Mouse (Mus musculus) megakaryocyte, embryonic 14.5 days (primary cell): Measurements from ENCODE around the gene Cyp2g1. TPM values are rescaled to one million over a fixed set of nuclear protein-coding genes. Genes with fewer than 3 reads are reported as not detected.

Source experiments
- H3K27me3 ChIP-seq: replicated peaks from 2 replicates; pipeline ENCODE3; 2012; ENCODE audit warnings: inconsistent platforms
- H3K36me3 ChIP-seq: replicated peaks from 2 replicates; pipeline ENCODE3; 2012; ENCODE audit warnings: low read length, inconsistent platforms, mixed read lengths
- H3K4me1 ChIP-seq: 2 replicates; pipeline ENCODE4 v1.6.1; 2012; ENCODE audit warnings: inconsistent platforms
- H3K4me3 ChIP-seq: replicated peaks from 2 replicates; pipeline ENCODE3; 2012; ENCODE audit warnings: moderate library complexity, mild to moderate bottlenecking, inconsistent platforms
- H3K9me3 ChIP-seq: 2 replicates; pipeline ENCODE4 v1.6.1; 2012; ENCODE audit warnings: inconsistent platforms
- FLI1 ChIP-seq: IDR thresholded peaks from 2 replicates; pipeline ENCODE4 v1.6.1; 2012; ENCODE audit warnings: low read length, inconsistent platforms, mixed read lengths
- GATA1 ChIP-seq: IDR thresholded peaks from 3 replicates; pipeline ENCODE4 v1.6.1; 2012; ENCODE audit warnings: mixed read lengths, low read length, inconsistent platforms, borderline replicate concordance
- polyA plus RNA-seq: library from polyadenylated mRNA; stranded (reverse); fragments of >175 nt; gene quantifications from 2 replicates; pipeline ENCODE4 v1.2.3, GENCODE M21; 2012; ENCODE audit warnings: low replicate concordance; ENCODE audit not compliant: insufficient read depth

Gene Cyp2g1
- polyA plus RNA-seq: not detected in 2 replicates

DNA sequence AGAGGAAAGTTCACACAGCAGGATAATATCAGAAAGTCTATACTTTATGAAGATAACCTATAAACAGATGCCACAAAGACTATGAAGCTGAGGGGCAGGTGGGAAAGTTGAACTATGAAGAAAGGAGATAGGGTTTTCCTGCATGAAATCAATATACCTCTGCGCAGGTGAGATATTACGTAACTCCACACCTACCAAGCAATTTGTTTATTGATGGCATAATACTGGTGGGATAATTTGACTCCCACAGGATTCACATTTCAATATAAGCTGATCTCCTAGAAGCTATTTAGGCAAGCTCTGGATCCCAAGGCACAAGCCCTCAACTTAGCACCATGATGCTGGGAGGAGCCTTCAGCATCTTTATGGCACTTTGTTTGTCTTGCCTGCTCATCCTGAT lies at the start of gene Cyp2g1:
TSS of gene Cyp2g1 (plus strand) at position 301 of the 400 bp plus-strand sequence.
- TF ChIP-seq FLI1 (no peak), GATA1 (no peak)
- Histone ChIP-seq H3K36me3 (no peaks in the 10 kb centered on the region), H3K27me3 (no peaks in the 10 kb centered on the region), H3K4me3 (no peak within 1 kb of the TSS), H3K9me3 (no peaks in the 10 kb centered on the region; the same call in 1 of the 2 replicates), H3K4me1 (no peaks in the 10 kb centered on the region)

DNA sequence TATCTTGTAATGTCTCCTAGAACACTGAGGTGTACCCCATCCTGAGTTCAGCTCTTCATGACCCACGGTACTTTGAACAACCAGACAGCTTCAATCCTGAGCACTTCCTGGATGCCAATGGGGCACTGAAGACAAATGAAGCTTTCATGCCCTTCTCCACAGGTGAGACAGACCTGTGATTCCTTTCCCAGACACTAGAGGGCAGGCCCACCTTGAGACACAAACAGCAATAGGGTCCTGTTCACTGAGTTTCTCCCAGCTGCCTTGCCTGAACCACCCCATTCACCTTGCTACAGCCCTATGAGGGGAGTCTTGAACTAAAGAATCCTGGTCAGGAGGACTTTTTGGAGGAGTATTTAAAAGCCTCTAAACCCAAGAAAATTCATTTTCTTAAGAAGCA lies 41.6 kb upstream of the Cyp2g1 start:
- Histone ChIP-seq H3K36me3 (no peaks in the 10 kb centered on the region), H3K27me3 (no peaks in the 10 kb centered on the region)

GRCm38 (mm10) chr7:26769881-26770470 lies 38.7 kb upstream of the Cyp2g1 start:
- H3K27me3 ChIP-seq: no peaks in the 10 kb centered on the region
- TF ChIP-seq FLI1: no peak
- no peak for TF ChIP-seq GATA1
- no peaks in the 10 kb centered on the region for H3K4me1 ChIP-seq
- peaks cover under 1% of the 10 kb centered on the region; the same call in 1 of the 2 replicates for H3K9me3 ChIP-seq
- H3K36me3 ChIP-seq: no peaks in the 10 kb centered on the region
- no peak overlapping the region for H3K4me3 ChIP-seq

More for the DNA sequence above, 41.6 kb upstream of the Cyp2g1 start:
- no peaks in the 10 kb centered on the region for H3K9me3 ChIP-seq
- H3K4me1 ChIP-seq: no peaks in the 10 kb centered on the region
- H3K4me3 ChIP-seq: no peak overlapping the region
- no peak for TF ChIP-seq FLI1
- no peak for TF ChIP-seq GATA1

GRCm38 (mm10) chr7:26772866-26773586 lies 35.7 kb upstream of the Cyp2g1 start:
- peaks cover 5% of the 10 kb centered on the region; the same call in 1 of the 2 replicates for H3K9me3 ChIP-seq
- H3K27me3 ChIP-seq: no peaks in the 10 kb centered on the region
- TF ChIP-seq GATA1 (no peak), FLI1 (no peak)
- H3K4me3 ChIP-seq: no peak overlapping the region
- no peaks in the 10 kb centered on the region for H3K36me3 ChIP-seq
- H3K4me1 ChIP-seq: no peaks in the 10 kb centered on the region; the same call in 1 of the 2 replicates

- Histone ChIP-seq H3K4me1 (no peaks in the 10 kb centered on the region; the same call in 1 of the 2 replicates), H3K4me3 (no peak overlapping the region)
- TF ChIP-seq GATA1: no peak
- no peak for TF ChIP-seq FLI1
Observed at GRCm38 (mm10) chr7:26775866-26776265, 32.8 kb upstream of the Cyp2g1 start.

GRCm38 (mm10) chr7:26777806-26778205 lies 30.9 kb upstream of the Cyp2g1 start:
- Histone ChIP-seq H3K27me3 (no peaks in the 10 kb centered on the region), H3K4me3 (no peak overlapping the region), H3K36me3 (no peaks in the 10 kb centered on the region), H3K4me1 (no peaks in the 10 kb centered on the region; the same call in 1 of the 2 replicates), H3K9me3 (peaks cover 5% of the 10 kb centered on the region; the same call in 1 of the 2 replicates)
- TF ChIP-seq FLI1 (no peak), GATA1 (no peak)

More at GRCm38 (mm10) chr7:26775866-26776265, 32.8 kb upstream of the Cyp2g1 start:
- Histone ChIP-seq H3K27me3 (no peaks in the 10 kb centered on the region), H3K36me3 (no peaks in the 10 kb centered on the region), H3K9me3 (peaks cover 5% of the 10 kb centered on the region; the same call in 1 of the 2 replicates)

DNA sequence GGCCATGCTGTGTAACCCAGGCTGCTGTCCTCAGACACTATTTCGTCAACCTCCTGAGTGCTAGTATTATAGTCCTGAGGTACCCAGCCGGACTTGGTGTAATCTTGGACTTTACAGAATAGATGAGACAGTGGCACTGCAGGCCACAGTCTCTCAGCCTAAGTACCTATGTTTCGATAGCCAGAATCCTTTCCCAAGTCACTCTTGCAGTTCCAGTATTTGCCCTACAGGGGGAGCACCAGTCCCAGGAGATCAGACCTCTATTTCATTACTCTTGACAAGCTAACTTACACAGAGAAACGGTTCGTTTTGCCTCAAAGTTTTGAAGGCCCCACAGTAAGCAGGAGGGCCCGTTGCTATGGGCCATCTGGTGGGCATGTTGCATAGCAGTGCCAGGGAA lies 30.2 kb upstream of the Cyp2g1 start:
- Histone ChIP-seq H3K27me3 (no peaks in the 10 kb centered on the region), H3K36me3 (no peaks in the 10 kb centered on the region), H3K4me1 (no peaks in the 10 kb centered on the region; the same call in 1 of the 2 replicates), H3K9me3 (peaks cover 8% of the 10 kb centered on the region; the same call in 1 of the 2 replicates), H3K4me3 (no peak overlapping the region)
- TF ChIP-seq FLI1 (no peak), GATA1 (no peak)

DNA sequence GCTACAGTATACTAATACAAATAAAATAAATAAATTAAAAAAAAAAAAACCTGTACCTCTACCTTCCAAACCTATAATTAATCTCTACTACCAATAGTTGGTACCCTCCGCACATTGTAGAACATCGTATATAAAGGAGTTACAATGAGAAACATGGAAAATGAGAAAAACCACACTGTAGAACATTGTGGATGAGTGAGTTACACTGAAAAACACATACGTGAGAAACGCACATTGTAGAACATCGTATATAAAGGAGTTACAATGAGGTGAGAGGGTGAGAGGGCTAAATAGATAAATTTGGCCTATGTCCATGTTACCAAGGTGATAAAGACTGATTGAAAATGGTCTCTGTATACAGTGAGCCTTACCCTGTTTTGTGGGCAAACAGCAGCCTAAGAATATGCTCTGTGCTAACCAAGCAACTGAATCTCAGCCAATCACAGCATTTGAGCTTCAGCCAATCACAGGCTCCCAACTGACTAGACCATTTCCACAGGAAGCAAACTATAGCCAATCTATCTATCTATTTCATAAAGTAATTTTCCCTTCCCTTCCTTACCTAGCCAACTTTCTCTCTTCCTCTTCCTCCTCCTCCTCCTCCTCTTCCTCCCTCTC lies 28.8 kb upstream of the Cyp2g1 start:
- Histone ChIP-seq H3K4me1 (no peaks in the 10 kb centered on the region; the same call in 1 of the 2 replicates), H3K9me3 (peaks cover 11% of the 10 kb centered on the region; the same call in 1 of the 2 replicates), H3K4me3 (no peak overlapping the region), H3K27me3 (no peaks in the 10 kb centered on the region), H3K36me3 (no peaks in the 10 kb centered on the region)
- TF ChIP-seq FLI1: no peak

GRCm38 (mm10) chr7:26780510-26780909 lies 28.2 kb upstream of the Cyp2g1 start:
- no peak overlapping the region for H3K4me3 ChIP-seq
- TF ChIP-seq FLI1 (no peak), GATA1 (no peak)
- H3K36me3 ChIP-seq: no peaks in the 10 kb centered on the region
- no peaks in the 10 kb centered on the region; the same call in 1 of the 2 replicates for H3K4me1 ChIP-seq
- H3K9me3 ChIP-seq: 0 out of 2 replicates have a peak, but pooled peaks cover 5% of the 10 kb centered on the region
- H3K27me3 ChIP-seq: no peaks in the 10 kb centered on the region
